Mouse (Mus musculus) thymus, postnatal 4 days (tissue): ENCODE measurements at regions not wholly inside any gene's neighbourhood (a gene's known extent, or its start where the extent isn't known, plus 50 kb on each side); places are given as distances from the start of the nearest gene placed in this dataset.

Experiments used
- DNase-seq: peaks from one replicate; pipeline ENCODE4 v3.0.0; 2021

DNA sequence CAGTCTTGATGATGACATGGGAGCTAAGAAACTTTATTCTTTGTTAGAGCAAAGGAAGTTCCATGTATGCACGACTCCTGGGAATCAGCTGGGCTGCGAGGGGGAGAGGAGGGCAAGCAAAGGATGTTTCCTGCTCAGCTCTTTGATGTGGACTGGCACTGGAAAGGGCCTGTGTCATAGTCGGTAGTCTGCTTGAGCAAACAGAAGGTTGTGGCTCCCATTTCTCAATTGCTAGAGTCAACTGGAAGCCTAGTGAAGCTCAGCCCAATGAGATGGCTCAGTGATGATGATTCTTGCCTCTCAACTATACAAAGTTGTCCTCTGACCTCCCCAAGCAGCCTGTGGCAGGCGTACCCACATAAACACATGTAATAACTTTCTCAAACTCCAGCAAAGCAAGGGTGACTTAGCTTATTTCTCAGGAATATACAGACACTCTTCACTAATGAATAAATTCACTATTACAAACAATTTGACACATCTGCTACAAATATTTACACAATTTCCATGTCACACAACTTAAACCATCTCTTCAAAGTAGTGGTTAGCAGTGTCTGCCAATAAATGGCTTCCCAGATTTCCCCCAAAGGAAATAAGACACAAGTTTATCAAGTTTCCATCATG is 115.4 kb upstream of the Smad1 start:
- DNase-seq, result no peak

DNA sequence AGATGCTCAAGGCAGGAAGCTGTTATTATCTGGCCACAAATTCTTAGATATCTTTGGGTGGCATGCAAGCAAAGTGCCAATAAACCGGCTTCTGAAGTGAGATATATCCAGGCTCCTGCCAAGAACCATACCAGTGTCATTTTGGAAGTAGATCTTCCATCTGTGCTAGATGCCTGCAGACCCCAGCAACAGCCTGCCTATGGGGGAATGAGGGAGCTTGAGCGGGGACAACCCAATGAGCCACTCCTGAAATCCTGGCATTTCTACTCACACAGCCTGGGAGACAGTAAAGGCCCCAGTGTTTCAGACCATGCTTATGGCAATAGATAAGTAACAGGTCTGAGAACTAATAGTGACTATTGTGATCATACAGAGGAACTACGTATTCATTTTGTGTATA is 109.3 kb upstream of the Smad1 start:
- no peak for DNase-seq

GRCm38 (mm10) chr8:79505381-79505780 is 106.1 kb upstream of the Smad1 start:
- DNase-seq, result no peak

DNA sequence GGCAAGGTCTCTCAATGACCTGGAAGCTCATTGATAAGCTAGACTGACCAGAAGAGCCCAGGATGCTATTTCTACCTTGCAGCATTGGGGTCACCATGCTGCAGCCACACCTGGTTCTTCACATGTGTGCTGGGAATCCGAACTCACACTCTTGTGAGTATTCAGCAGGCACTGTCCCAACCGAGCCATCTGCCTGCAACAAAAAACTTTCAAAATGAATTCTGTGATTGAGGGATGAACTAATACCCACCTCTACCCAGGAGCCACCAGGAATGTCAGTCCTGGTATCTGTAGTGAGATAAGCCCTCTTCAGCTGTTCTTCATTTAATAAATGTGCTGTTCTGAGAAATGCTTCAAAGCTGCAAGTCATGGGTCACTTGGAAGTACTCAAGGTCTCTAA is 104.6 kb upstream of the Smad1 start:
- no peak for DNase-seq

- no peak for DNase-seq
Observed at GRCm38 (mm10) chr8:79502062-79502461, 102.7 kb upstream of the Smad1 start.

DNA sequence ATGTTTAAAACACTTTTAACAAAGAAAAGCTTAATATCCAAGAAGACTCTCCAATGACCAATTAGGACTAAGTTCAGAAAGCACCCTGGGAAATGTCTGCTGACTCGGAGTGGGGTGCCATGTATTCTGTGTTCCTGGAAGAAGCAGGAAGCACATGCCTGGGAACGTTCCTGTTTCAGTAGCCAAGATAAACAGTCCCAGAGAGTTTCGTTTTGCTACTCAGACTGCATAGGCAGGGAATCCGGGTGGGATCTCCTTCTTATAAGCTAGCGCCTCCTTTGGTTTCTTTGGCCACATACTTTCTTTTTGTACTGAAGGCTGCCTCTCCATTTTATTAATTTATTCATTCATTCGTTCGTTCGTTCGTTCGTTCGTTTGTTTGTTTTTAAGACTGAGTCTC is 101.9 kb upstream of the Smad1 start:
- DNase-seq, result no peak

DNA sequence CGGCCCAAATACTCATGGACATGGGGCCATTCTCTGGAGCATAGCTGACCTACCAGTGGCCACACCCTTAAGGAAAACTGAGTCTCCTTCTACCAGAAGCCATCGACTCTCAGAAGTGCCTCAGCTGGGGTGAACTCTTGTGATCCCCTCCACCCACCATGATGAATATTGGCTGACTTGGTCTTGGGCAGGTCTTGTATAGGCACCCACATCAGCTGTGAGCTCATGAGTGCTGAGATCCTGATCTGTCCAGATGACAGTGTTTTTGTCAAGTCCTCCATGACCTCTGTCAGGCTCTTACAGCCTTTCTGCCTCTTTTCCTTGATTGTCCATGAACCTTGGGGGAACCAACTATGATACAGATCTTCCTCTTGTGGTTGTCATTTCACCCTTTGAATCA is 99.9 kb upstream of the Smad1 start:
- no peak for DNase-seq

- no peak for DNase-seq
Observed at GRCm38 (mm10) chr8:79498611-79499010, 99.3 kb upstream of the Smad1 start.

DNA sequence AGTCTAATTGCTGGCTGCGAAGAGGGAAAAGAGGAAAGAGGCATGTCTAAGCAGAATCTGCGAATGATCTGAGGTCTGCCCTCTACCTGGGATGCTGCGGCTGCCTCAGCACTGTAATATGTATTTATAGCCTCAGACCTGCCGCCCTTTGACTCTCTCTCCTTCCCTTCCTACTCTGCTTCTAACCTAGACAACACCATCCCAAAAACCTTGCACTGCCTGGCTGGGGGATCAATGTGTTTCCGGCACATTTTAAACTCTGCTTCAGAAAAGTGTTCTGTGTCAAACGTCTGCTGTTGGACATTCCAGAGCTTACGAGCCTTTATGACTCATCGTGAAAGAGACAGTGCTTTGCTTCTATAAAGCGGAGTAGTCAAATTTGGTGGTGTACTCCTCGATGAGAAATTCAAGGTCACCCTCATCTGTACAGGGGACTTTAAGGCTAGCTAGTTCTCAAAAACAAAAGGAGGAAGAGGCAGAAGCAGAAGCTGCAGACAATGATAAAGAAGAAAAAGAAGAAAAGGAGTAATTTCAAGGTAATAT is 91.9 kb upstream of the Smad1 start:
- no peak for DNase-seq

- DNase-seq, result no peak
Observed at GRCm38 (mm10) chr8:79490739-79491138, 91.4 kb upstream of the Smad1 start.

- DNase-seq, result peak; percentile 72
Observed at GRCm38 (mm10) chr8:79488861-79489260, 89.5 kb upstream of the Smad1 start.

- no peak for DNase-seq
Observed at GRCm38 (mm10) chr8:79487597-79487996, 88.3 kb upstream of the Smad1 start.

DNA sequence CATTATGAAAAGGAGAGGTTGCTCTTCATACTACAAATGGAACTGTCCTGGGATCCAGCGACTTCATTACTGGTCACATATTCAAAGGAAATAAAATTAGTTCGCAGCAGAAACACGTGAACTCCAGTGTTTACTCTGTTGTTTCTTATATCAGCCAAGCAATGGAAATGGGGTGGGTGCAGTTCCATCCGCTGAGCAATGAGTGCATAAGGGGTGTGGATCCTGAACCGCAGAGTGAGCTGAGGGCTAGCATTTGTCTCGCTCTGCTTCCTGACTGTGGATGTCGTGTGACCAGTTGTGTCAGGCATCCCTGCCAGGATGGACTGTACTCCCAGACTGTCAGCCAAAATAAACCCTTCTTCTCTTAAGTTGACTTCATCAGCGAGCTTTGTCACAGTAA is 80.0 kb upstream of the Smad1 start:
- DNase-seq, result no peak

- no peak for DNase-seq
Observed at GRCm38 (mm10) chr8:79476012-79476411, 76.7 kb upstream of the Smad1 start.

GRCm38 (mm10) chr8:79474679-79475078 is 75.4 kb upstream of the Smad1 start:
- no peak for DNase-seq

- no peak for DNase-seq
Observed at GRCm38 (mm10) chr8:79452101-79452500, 52.8 kb upstream of the Smad1 start.

GRCm38 (mm10) chr8:79449453-79449852 is 50.1 kb upstream of the Smad1 start:
- DNase-seq, result no peak
